Mouse (Mus musculus) hindbrain, embryonic 12.5 days (tissue): ENCODE measurements at regions not wholly inside any gene's neighbourhood (a gene's known extent, or its start where the extent isn't known, plus 50 kb on each side); places are given as distances from the start of the nearest gene placed in this dataset.

Experiments
- ATAC-seq: fragments of 200-750 bp; cut with Nextera tagmentation; 2 replicates; pipeline ENCODE4 v1.8.0; 2017; ENCODE audit warnings: moderate TSS enrichment; ENCODE audit not compliant: low FRiP score
- H3K27ac ChIP-seq: fragments of 300-500 bp; sonication (generic); 2 replicates; pipeline ENCODE4 v1.5.1; 2016; ENCODE audit warnings: mild to moderate bottlenecking
- H3K27me3 ChIP-seq: fragments of 300-500 bp; sonication (generic); 2 replicates; pipeline ENCODE4 v1.6.1; 2016; ENCODE audit warnings: mild to moderate bottlenecking
- H3K36me3 ChIP-seq: fragments of 300-500 bp; sonication (generic); 2 replicates; pipeline ENCODE4 v1.6.1; 2016; ENCODE audit warnings: mild to moderate bottlenecking
- H3K4me1 ChIP-seq: fragments of 300-500 bp; sonication (generic); 2 replicates; pipeline ENCODE4 v1.6.1; 2016
- H3K4me2 ChIP-seq: fragments of 300-500 bp; sonication (generic); replicated peaks from 2 replicates; pipeline ENCODE4 v1.6.1; 2016; ENCODE audit warnings: mild to moderate bottlenecking
- H3K4me3 ChIP-seq: fragments of 300-500 bp; sonication (generic); 2 replicates; pipeline ENCODE4 v1.5.1; 2016; ENCODE audit warnings: mild to moderate bottlenecking
- H3K9ac ChIP-seq: fragments of 300-500 bp; sonication (generic); 2 replicates; pipeline ENCODE4 v1.6.1; 2016; ENCODE audit warnings: mild to moderate bottlenecking, moderate library complexity
- H3K9me3 ChIP-seq: fragments of 300-500 bp; sonication (generic); replicated peaks from 2 replicates; pipeline ENCODE4 v1.6.1; 2016; ENCODE audit warnings: mild to moderate bottlenecking
- WGBS: fragments of 180-500 bp; shearing (Covaris S2); methylation state at CpG from one replicate; pipeline ENCODE4 v1.1.7; 2016; 5-methylcytosine and 5-hydroxymethylcytosine counted together

- Histone ChIP-seq H3K4me1 (no peaks in the 10 kb centered on the region), H3K4me2 (no peak overlapping the region), H3K27me3 (no peaks in the 10 kb centered on the region), H3K27ac (no peak overlapping the region), H3K9me3 (no peaks in the 10 kb centered on the region), H3K36me3 (no peaks in the 10 kb centered on the region), H3K9ac (no peak overlapping the region), H3K4me3 (no peak overlapping the region)
- no peak for ATAC-seq
- 90% methylated on average over 3 of the region's 3 CpGs for WGBS
Observed at GRCm38 (mm10) chr9:33004536-33004935, 368.5 kb downstream of the Ets1 start.

GRCm38 (mm10) chr9:33007456-33008063 is 371.5 kb downstream of the Ets1 start:
- no peaks in the 10 kb centered on the region for H3K4me1 ChIP-seq
- no peak overlapping the region for H3K27ac ChIP-seq
- 63% methylated on average over 3 of the region's 3 CpGs for WGBS
- no peaks in the 10 kb centered on the region for H3K27me3 ChIP-seq
- H3K4me3 ChIP-seq = no peak overlapping the region
- H3K9me3 ChIP-seq = no peaks in the 10 kb centered on the region
- no peak overlapping the region for H3K4me2 ChIP-seq
- H3K36me3 ChIP-seq = no peaks in the 10 kb centered on the region
- no peak for ATAC-seq
- no peak overlapping the region for H3K9ac ChIP-seq

- Histone ChIP-seq H3K27ac (no peak overlapping the region), H3K36me3 (no peaks in the 10 kb centered on the region), H3K4me3 (no peak overlapping the region), H3K9ac (no peak overlapping the region), H3K27me3 (no peaks in the 10 kb centered on the region), H3K9me3 (no peaks in the 10 kb centered on the region), H3K4me2 (no peak overlapping the region), H3K4me1 (no peaks in the 10 kb centered on the region)
- ATAC-seq = no peak
Observed at GRCm38 (mm10) chr9:33011241-33011640, 375.2 kb downstream of the Ets1 start.

- no peaks in the 10 kb centered on the region for H3K4me1 ChIP-seq
- ATAC-seq = no peak
- no peaks in the 10 kb centered on the region for H3K9me3 ChIP-seq
- no peaks in the 10 kb centered on the region for H3K36me3 ChIP-seq
- H3K4me2 ChIP-seq = no peak overlapping the region
- H3K9ac ChIP-seq = no peak overlapping the region
- H3K27ac ChIP-seq = no peak overlapping the region
- no peak overlapping the region for H3K4me3 ChIP-seq
- H3K27me3 ChIP-seq = no peaks in the 10 kb centered on the region
- 78% methylated on average over 3 of the region's 3 CpGs for WGBS
Observed at GRCm38 (mm10) chr9:33035401-33035800, 399.4 kb downstream of the Ets1 start.

- no peaks in the 10 kb centered on the region for H3K4me1 ChIP-seq
- H3K27me3 ChIP-seq = no peaks in the 10 kb centered on the region
- H3K4me2 ChIP-seq = no peak overlapping the region
- H3K9me3 ChIP-seq = no peaks in the 10 kb centered on the region
- ATAC-seq = no peak
- H3K27ac ChIP-seq = no peak overlapping the region
- H3K36me3 ChIP-seq = no peaks in the 10 kb centered on the region
- WGBS = 75% methylated on average over 4 of the region's 4 CpGs
- H3K4me3 ChIP-seq = no peak overlapping the region
- H3K9ac ChIP-seq = no peak overlapping the region
Observed at GRCm38 (mm10) chr9:33039221-33039790, 403.3 kb downstream of the Ets1 start.

- Histone ChIP-seq H3K4me2 (no peak overlapping the region), H3K27ac (no peak overlapping the region), H3K4me1 (no peaks in the 10 kb centered on the region), H3K9ac (no peak overlapping the region), H3K36me3 (no peaks in the 10 kb centered on the region), H3K27me3 (no peaks in the 10 kb centered on the region), H3K9me3 (no peaks in the 10 kb centered on the region), H3K4me3 (no peak overlapping the region)
- no peak for ATAC-seq
- 91% methylated on average over 4 of the region's 4 CpGs for WGBS
Observed at GRCm38 (mm10) chr9:33050789-33051188, 414.8 kb downstream of the Ets1 start.

- Histone ChIP-seq H3K27me3 (peaks cover 47% of the 10 kb centered on the region), H3K27ac (no peak overlapping the region), H3K9ac (no peak overlapping the region), H3K36me3 (no peaks in the 10 kb centered on the region), H3K4me1 (peaks cover 9% of the 10 kb centered on the region), H3K9me3 (no peaks in the 10 kb centered on the region), H3K4me3 (no peak overlapping the region), H3K4me2 (no peak overlapping the region)
- no peak for ATAC-seq
- 85% methylated on average over 6 of the region's 6 CpGs for WGBS
Observed at GRCm38 (mm10) chr9:33060636-33061264, 424.7 kb downstream of the Ets1 start.

GRCm38 (mm10) chr9:33062476-33062875 is 426.5 kb downstream of the Ets1 start:
- H3K27me3 ChIP-seq = peaks cover 58% of the 10 kb centered on the region
- WGBS = 12% methylated on average over 4 of the region's 4 CpGs
- H3K36me3 ChIP-seq = no peaks in the 10 kb centered on the region
- H3K4me3 ChIP-seq = no peak overlapping the region
- no peak overlapping the region for H3K9ac ChIP-seq
- peaks cover 9% of the 10 kb centered on the region for H3K4me1 ChIP-seq
- peak; percentile 93 for ATAC-seq
- no peak overlapping the region for H3K4me2 ChIP-seq
- H3K9me3 ChIP-seq = no peaks in the 10 kb centered on the region
- H3K27ac ChIP-seq = no peak overlapping the region

GRCm38 (mm10) chr9:33065331-33065730 is 429.3 kb downstream of the Ets1 start:
- peaks cover 53% of the 10 kb centered on the region for H3K27me3 ChIP-seq
- no peaks in the 10 kb centered on the region for H3K9me3 ChIP-seq

GRCm38 (mm10) chr9:33067521-33067920 is 431.5 kb downstream of the Ets1 start:
- no peaks in the 10 kb centered on the region for H3K9me3 ChIP-seq
- peaks cover 2% of the 10 kb centered on the region for H3K4me1 ChIP-seq
- H3K27ac ChIP-seq = no peak overlapping the region
- no peak overlapping the region for H3K4me2 ChIP-seq
- peaks cover 40% of the 10 kb centered on the region for H3K27me3 ChIP-seq
- no peak overlapping the region for H3K9ac ChIP-seq
- WGBS = 84% methylated on average over 1 of the region's 1 CpGs
- H3K36me3 ChIP-seq = no peaks in the 10 kb centered on the region
- ATAC-seq = no peak
- no peak overlapping the region for H3K4me3 ChIP-seq

More at GRCm38 (mm10) chr9:33065331-33065730, 429.3 kb downstream of the Ets1 start:
- Histone ChIP-seq H3K36me3 (no peaks in the 10 kb centered on the region), H3K4me1 (peaks cover 9% of the 10 kb centered on the region), H3K9ac (no peak overlapping the region), H3K27ac (no peak overlapping the region), H3K4me3 (no peak overlapping the region), H3K4me2 (no peak overlapping the region)
- 90% methylated on average over 3 of the region's 3 CpGs for WGBS
- no peak for ATAC-seq

GRCm38 (mm10) chr9:33070116-33070515 is 434.1 kb downstream of the Ets1 start:
- Histone ChIP-seq H3K4me1 (no peaks in the 10 kb centered on the region), H3K4me3 (no peak overlapping the region), H3K27ac (no peak overlapping the region), H3K36me3 (no peaks in the 10 kb centered on the region), H3K4me2 (no peak overlapping the region), H3K27me3 (peaks cover 28% of the 10 kb centered on the region), H3K9ac (no peak overlapping the region), H3K9me3 (no peaks in the 10 kb centered on the region)
- no peak for ATAC-seq
- WGBS = 73% methylated on average over 3 of the region's 3 CpGs

- Histone ChIP-seq H3K27me3 (no peaks in the 10 kb centered on the region; the same call in 1 of the 2 replicates), H3K36me3 (no peaks in the 10 kb centered on the region), H3K4me3 (no peak overlapping the region), H3K9ac (no peak overlapping the region), H3K27ac (no peak overlapping the region), H3K4me2 (no peak overlapping the region), H3K9me3 (no peaks in the 10 kb centered on the region), H3K4me1 (peaks cover 6% of the 10 kb centered on the region; the same call in 1 of the 2 replicates)
- 79% methylated on average over 3 of the region's 3 CpGs for WGBS
- ATAC-seq = no peak
Observed at GRCm38 (mm10) chr9:33080271-33080670, 444.2 kb downstream of the Ets1 start.

GRCm38 (mm10) chr9:33080774-33081173 is 444.8 kb downstream of the Ets1 start:
- H3K27ac ChIP-seq = no peak overlapping the region
- 55% methylated on average over 6 of the region's 6 CpGs for WGBS
- H3K4me2 ChIP-seq = no peak overlapping the region
- H3K9me3 ChIP-seq = no peaks in the 10 kb centered on the region
- H3K9ac ChIP-seq = no peak overlapping the region
- H3K27me3 ChIP-seq = no peaks in the 10 kb centered on the region; the same call in 1 of the 2 replicates
- H3K36me3 ChIP-seq = no peaks in the 10 kb centered on the region
- H3K4me1 ChIP-seq = peaks cover 6% of the 10 kb centered on the region; the same call in 1 of the 2 replicates
- H3K4me3 ChIP-seq = no peak overlapping the region
- no peak for ATAC-seq
